Mouse (Mus musculus) thymus, adult 2 months (tissue): ENCODE results near the gene Prdm4.

Source experiments
- CTCF ChIP-seq: fragments of 200-500 bp; IDR thresholded peaks from 2 replicates; pipeline ENCODE4 v1.5.1; 2012; ENCODE audit warnings: mild to moderate bottlenecking, control low read depth, low read length, moderate library complexity, borderline replicate concordance; ENCODE audit not compliant: control insufficient read depth, poor library complexity, insufficient read depth; ENCODE audit errors: extremely low read depth
- POLR2A ChIP-seq: fragments of 200-500 bp; IDR thresholded peaks from 2 replicates; pipeline ENCODE4 v1.6.1; 2012; ENCODE audit warnings: mild to moderate bottlenecking, low read length, control low read depth, moderate library complexity; ENCODE audit not compliant: control insufficient read depth, poor library complexity, insufficient read depth; ENCODE audit errors: extremely low read depth

GRCm38 (mm10) chr10:85929208-85929591, 12.3 kb upstream of the Prdm4 start:
- TF ChIP-seq POLR2A, result no peak
- TF ChIP-seq CTCF, result no peak
